Mouse (Mus musculus) stomach, embryonic 14.5 days (tissue): ENCODE measurements around the gene Myt1. TPM values are rescaled to one million over a fixed set of nuclear protein-coding genes. Genes with fewer than 3 reads are reported as not detected.

Experiments
- ATAC-seq: fragments of 200-750 bp; cut with Nextera tagmentation; 2 replicates; pipeline ENCODE4 v1.8.0; 2017; ENCODE audit warnings: low read depth, moderate TSS enrichment; ENCODE audit not compliant: insufficient number of reproducible peaks, insufficient read depth, low FRiP score
- H3K27ac ChIP-seq: fragments of 300-500 bp; sonication (generic); 2 replicates; pipeline ENCODE4 v1.5.1; 2014; ENCODE audit warnings: mild to moderate bottlenecking, low read length, moderate library complexity, mixed read lengths
- H3K27me3 ChIP-seq: fragments of 300-500 bp; sonication (generic); 2 replicates; pipeline ENCODE4 v1.6.1; 2014; ENCODE audit warnings: low read length, control low read depth, mixed read lengths; ENCODE audit not compliant: control insufficient read depth, insufficient read depth
- H3K36me3 ChIP-seq: fragments of 300-500 bp; sonication (generic); 2 replicates; pipeline ENCODE4 v1.6.1; 2014; ENCODE audit warnings: mild to moderate bottlenecking, control low read depth, low read length, moderate library complexity, mixed read lengths; ENCODE audit not compliant: control insufficient read depth, insufficient read depth
- H3K4me1 ChIP-seq: fragments of 300-500 bp; sonication (generic); 2 replicates; pipeline ENCODE4 v1.6.1; 2014; ENCODE audit warnings: low read length, control low read depth, mixed read lengths; ENCODE audit not compliant: control insufficient read depth, insufficient read depth
- H3K4me2 ChIP-seq: fragments of 300-500 bp; sonication (generic); replicated peaks from 2 replicates; pipeline ENCODE4 v1.6.1; 2014; ENCODE audit warnings: low read depth, low read length, control low read depth
- H3K4me3 ChIP-seq: fragments of 300-500 bp; sonication (generic); 2 replicates; pipeline ENCODE4 v1.5.1; 2014; ENCODE audit warnings: low read depth, low read length, control low read depth
- H3K9ac ChIP-seq: fragments of 300-500 bp; sonication (generic); replicated peaks from 2 replicates; pipeline ENCODE4 v1.6.1; 2014; ENCODE audit warnings: low read depth, mild to moderate bottlenecking, control low read depth, low read length, moderate library complexity, mixed read lengths
- H3K9me3 ChIP-seq: fragments of 300-500 bp; sonication (generic); 2 replicates; pipeline ENCODE4 v1.6.1; 2016; ENCODE audit warnings: low read depth, low read length, control low read depth; ENCODE audit not compliant: control insufficient read depth
- WGBS: fragments of 180-500 bp; shearing (Covaris S2); extraction: QIAGEN DNeasy Blood & Tissue Kit; methylation state at CpG from one replicate; pipeline ENCODE4 v1.1.7; 2014; 5-methylcytosine and 5-hydroxymethylcytosine counted together
- polyA plus RNA-seq: library from polyadenylated mRNA; unstranded; fragments of >200 nt; fragmentation: Nextera tagmentation; extraction: Ambion mirVana; gene quantifications from 2 replicates; pipeline ENCODE4 v1.2.1, GENCODE M21; 2014

Gene Myt1
- 3.0 and 3.5 TPM in 2 replicates for polyA plus RNA-seq

- H3K9ac ChIP-seq, result no peak within 1 kb of the TSS
- H3K4me2 ChIP-seq, result no peak within 1 kb of the TSS
- H3K4me1 ChIP-seq, result no peaks in the 10 kb centered on the region
- 57% methylated on average over 8 of the region's 8 CpGs for WGBS
- no peaks in the 10 kb centered on the region for H3K27me3 ChIP-seq
- ATAC-seq, result no peak
- no peak within 1 kb of the TSS for H3K27ac ChIP-seq
- no peak within 1 kb of the TSS for H3K4me3 ChIP-seq
- H3K36me3 ChIP-seq, result no peaks in the 10 kb centered on the region
- no peaks in the 10 kb centered on the region for H3K9me3 ChIP-seq
Measured at GRCm38 (mm10) chr2:181763006-181763830, at the start of gene Myt1. Gene Myt1, plus strand, starts transcription at chr2:181763332.

GRCm38 (mm10) chr2:181713749-181714148 is 49.4 kb upstream of the Myt1 start:
- Histone ChIP-seq H3K36me3 (no peaks in the 10 kb centered on the region), H3K27me3 (no peaks in the 10 kb centered on the region), H3K4me2 (no peak overlapping the region), H3K27ac (no peak overlapping the region), H3K4me3 (no peak overlapping the region), H3K9me3 (no peaks in the 10 kb centered on the region), H3K4me1 (no peaks in the 10 kb centered on the region), H3K9ac (no peak overlapping the region)
- WGBS, result 91% methylated on average over 1 of the region's 1 CpGs
- no peak for ATAC-seq

- WGBS, result 2% methylated on average over 7 of the region's 7 CpGs
- Histone ChIP-seq H3K9ac (no peak within 1 kb of the TSS), H3K27ac (no peak within 1 kb of the TSS), H3K36me3 (no peaks in the 10 kb centered on the region), H3K27me3 (no peaks in the 10 kb centered on the region), H3K4me3 (peak within 1 kb of the TSS; percentile 12), H3K4me1 (no peaks in the 10 kb centered on the region), H3K4me2 (peak within 1 kb of the TSS; percentile 30; the same call in 1 of the 2 replicates), H3K9me3 (no peaks in the 10 kb centered on the region)
- ATAC-seq, result peak; percentile 31; the same call in 1 of the 2 replicates
Measured at GRCm38 (mm10) chr2:181714903-181715326, 48.2 kb upstream of the Myt1 start, which contains the start of gene Oprl1. Gene Oprl1, plus strand, starts transcription at chr2:181715016.

- Histone ChIP-seq H3K27me3 (no peaks in the 10 kb centered on the region), H3K9me3 (no peaks in the 10 kb centered on the region), H3K4me1 (no peaks in the 10 kb centered on the region), H3K4me3 (peak overlapping the region; percentile 12; the same call in 1 of the 2 replicates), H3K4me2 (peak overlapping the region; percentile 30; the same call in 1 of the 2 replicates), H3K27ac (no peak overlapping the region), H3K36me3 (no peaks in the 10 kb centered on the region), H3K9ac (no peak overlapping the region)
- ATAC-seq, result no peak
- 70% methylated on average over 3 of the region's 3 CpGs for WGBS
Measured at GRCm38 (mm10) chr2:181715382-181715781, 47.8 kb upstream of the Myt1 start.

- Histone ChIP-seq H3K9ac (no peak overlapping the region), H3K27ac (no peak overlapping the region), H3K4me3 (no peak overlapping the region), H3K4me2 (no peak overlapping the region), H3K9me3 (no peaks in the 10 kb centered on the region), H3K36me3 (no peaks in the 10 kb centered on the region), H3K4me1 (no peaks in the 10 kb centered on the region), H3K27me3 (no peaks in the 10 kb centered on the region)
- no peak for ATAC-seq
- WGBS, result 47% methylated on average over 3 of the region's 3 CpGs
Measured at GRCm38 (mm10) chr2:181716991-181717390, 46.1 kb upstream of the Myt1 start.

GRCm38 (mm10) chr2:181720061-181720460 is 43.1 kb upstream of the Myt1 start:
- ATAC-seq, result no peak

GRCm38 (mm10) chr2:181721200-181721599 is 41.9 kb upstream of the Myt1 start:
- Histone ChIP-seq H3K4me2 (no peak overlapping the region), H3K9ac (no peak overlapping the region), H3K4me1 (no peaks in the 10 kb centered on the region), H3K27me3 (no peaks in the 10 kb centered on the region), H3K4me3 (no peak overlapping the region), H3K9me3 (no peaks in the 10 kb centered on the region), H3K27ac (no peak overlapping the region), H3K36me3 (no peaks in the 10 kb centered on the region)
- ATAC-seq, result no peak

More at GRCm38 (mm10) chr2:181720061-181720460, 43.1 kb upstream of the Myt1 start:
- H3K27ac ChIP-seq, result no peak overlapping the region
- 29% methylated on average over 3 of the region's 3 CpGs for WGBS
- H3K27me3 ChIP-seq, result no peaks in the 10 kb centered on the region
- H3K4me3 ChIP-seq, result no peak overlapping the region
- no peak overlapping the region for H3K4me2 ChIP-seq
- no peaks in the 10 kb centered on the region for H3K36me3 ChIP-seq
- no peak overlapping the region for H3K9ac ChIP-seq
- no peaks in the 10 kb centered on the region for H3K4me1 ChIP-seq
- H3K9me3 ChIP-seq, result no peaks in the 10 kb centered on the region

- 14% methylated on average over 3 of the region's 3 CpGs for WGBS
Measured at GRCm38 (mm10) chr2:181722213-181722612, 40.9 kb upstream of the Myt1 start.

More at GRCm38 (mm10) chr2:181722213-181722612, 40.9 kb upstream of the Myt1 start:
- H3K9ac ChIP-seq, result no peak overlapping the region
- H3K27me3 ChIP-seq, result no peaks in the 10 kb centered on the region
- H3K27ac ChIP-seq, result no peak overlapping the region
- no peaks in the 10 kb centered on the region for H3K36me3 ChIP-seq
- no peak overlapping the region for H3K4me3 ChIP-seq
- H3K4me1 ChIP-seq, result no peaks in the 10 kb centered on the region
- no peak for ATAC-seq
- no peaks in the 10 kb centered on the region for H3K9me3 ChIP-seq
- no peak overlapping the region for H3K4me2 ChIP-seq
